Mouse (Mus musculus) olfactory bulb, adult 2 months (tissue): ENCODE results near the gene Polm. TPM values are rescaled to one million over a fixed set of nuclear protein-coding genes. Genes with fewer than 3 reads are reported as not detected.

Source experiments
- H3K27ac ChIP-seq: fragments of 200-500 bp; 2 replicates; pipeline ENCODE4 v1.5.1; 2012; ENCODE audit warnings: low read depth, low read length; ENCODE audit not compliant: insufficient read depth
- H3K4me1 ChIP-seq: fragments of 200-500 bp; 2 replicates; pipeline ENCODE4 v1.6.1; 2012; ENCODE audit warnings: low read length; ENCODE audit not compliant: control insufficient read depth, insufficient read depth
- H3K4me3 ChIP-seq: fragments of 200-500 bp; 2 replicates; pipeline ENCODE4 v1.5.1; 2012; ENCODE audit warnings: mild to moderate bottlenecking, low read depth, low read length, moderate library complexity; ENCODE audit not compliant: insufficient read depth
- CTCF ChIP-seq: fragments of 200-500 bp; IDR thresholded peaks from 2 replicates; pipeline ENCODE4 v1.5.1; 2012; ENCODE audit warnings: low read depth, mild to moderate bottlenecking, low read length, moderate library complexity; ENCODE audit not compliant: insufficient read depth
- POLR2A ChIP-seq: fragments of 200-500 bp; IDR thresholded peaks from 2 replicates; pipeline ENCODE4 v1.6.1; 2012; ENCODE audit warnings: mild to moderate bottlenecking, low read depth, low read length, moderate library complexity; ENCODE audit not compliant: insufficient read depth
- WGBS: fragments of 180-500 bp; shearing (Covaris S2); methylation state at CpG from one replicate; pipeline ENCODE4 v1.1.7; 2018; 5-methylcytosine and 5-hydroxymethylcytosine counted together
- polyA plus RNA-seq: library from polyadenylated mRNA; stranded (reverse); fragments of >200 nt; gene quantifications from 2 replicates; pipeline ENCODE4 v1.2.4, GENCODE M21; 2012; ENCODE audit warnings: low replicate concordance; ENCODE audit not compliant: missing spikeins, insufficient read depth, insufficient read length

The Polm gene
- not detected in 2 replicates for polyA plus RNA-seq

- H3K4me3 ChIP-seq, result peak within 1 kb of the TSS; percentile 54
- under 1% methylated on average over 63 of the region's 63 CpGs for WGBS
- H3K4me1 ChIP-seq, result peaks cover 27% of the 10 kb centered on the region
- peak; percentile 41; the same call in 1 of the 2 replicates for TF ChIP-seq POLR2A
- TF ChIP-seq CTCF, result 0 out of 2 replicates have a peak, but pooled peaks have one; percentile 15
- 0 out of 2 replicates have a peak within 1 kb of the TSS, but pooled peaks have one; percentile 4 for H3K27ac ChIP-seq
These were observed at the start of gene Polm for GRCm38 (mm10) chr11:5837251-5838246. Gene Polm (minus strand): TSS chr11:5838016.

- H3K4me1 ChIP-seq, result 0 out of 2 replicates have a peak, but pooled peaks cover 2% of the 10 kb centered on the region
- TF ChIP-seq POLR2A (no peak), CTCF (no peak)
- 53% methylated on average over 5 of the region's 5 CpGs for WGBS
- no peak overlapping the region for H3K27ac ChIP-seq
- no peak overlapping the region for H3K4me3 ChIP-seq
These were observed 49.4 kb upstream of the Polm start for GRCm38 (mm10) chr11:5887250-5887649.

- TF ChIP-seq POLR2A (no peak), CTCF (peak; percentile 46; the same call in 1 of the 2 replicates)
- H3K4me1 ChIP-seq, result 0 out of 2 replicates have a peak, but pooled peaks cover 2% of the 10 kb centered on the region
- 17% methylated on average over 9 of the region's 9 CpGs for WGBS
- no peak overlapping the region for H3K4me3 ChIP-seq
- no peak overlapping the region for H3K27ac ChIP-seq
These were observed 48.4 kb upstream of the Polm start for GRCm38 (mm10) chr11:5886187-5886586.

GRCm38 (mm10) chr11:5882518-5882917, 44.7 kb upstream of the Polm start:
- H3K4me3 ChIP-seq, result no peak overlapping the region
- WGBS, result 82% methylated on average over 8 of the region's 8 CpGs
- no peak overlapping the region for H3K27ac ChIP-seq
- TF ChIP-seq CTCF (no peak), POLR2A (no peak)
- H3K4me1 ChIP-seq, result 0 out of 2 replicates have a peak, but pooled peaks cover 2% of the 10 kb centered on the region

GRCm38 (mm10) chr11:5879905-5880304, 42.1 kb upstream of the Polm start:
- Histone ChIP-seq H3K4me1 (peaks cover 10% of the 10 kb centered on the region), H3K4me3 (no peak overlapping the region), H3K27ac (no peak overlapping the region)
- 46% methylated on average over 5 of the region's 5 CpGs for WGBS
- TF ChIP-seq POLR2A (no peak), CTCF (0 out of 2 replicates have a peak, but pooled peaks have one; percentile 39)

GRCm38 (mm10) chr11:5878661-5879060, 40.8 kb upstream of the Polm start:
- Histone ChIP-seq H3K4me3 (peak overlapping the region; percentile 32), H3K4me1 (peaks cover 10% of the 10 kb centered on the region), H3K27ac (peak overlapping the region; percentile 40)
- TF ChIP-seq POLR2A (no peak), CTCF (no peak)
- WGBS, result 15% methylated on average over 8 of the region's 8 CpGs

- peak within 1 kb of the TSS; percentile 40 for H3K27ac ChIP-seq
- TF ChIP-seq CTCF (no peak), POLR2A (peak; percentile 74)
- peaks cover 10% of the 10 kb centered on the region for H3K4me1 ChIP-seq
- WGBS, result under 1% methylated on average over 52 of the region's 52 CpGs
- peak within 1 kb of the TSS; percentile 74 for H3K4me3 ChIP-seq
These were observed 40.2 kb upstream of the Polm start, which contains the start of gene Pold2 for GRCm38 (mm10) chr11:5877921-5878526. Gene Pold2 (minus strand): TSS chr11:5878292.

- WGBS, result 1% methylated on average over 5 of the region's 5 CpGs
- peak overlapping the region; percentile 74; the same call in 1 of the 2 replicates for H3K4me3 ChIP-seq
- peaks cover 10% of the 10 kb centered on the region for H3K4me1 ChIP-seq
- TF ChIP-seq POLR2A (no peak), CTCF (no peak)
- H3K27ac ChIP-seq, result no peak overlapping the region
These were observed 39.6 kb upstream of the Polm start for GRCm38 (mm10) chr11:5877421-5877820.

- Histone ChIP-seq H3K4me1 (peaks cover 10% of the 10 kb centered on the region), H3K4me3 (no peak overlapping the region), H3K27ac (no peak overlapping the region)
- TF ChIP-seq CTCF (no peak), POLR2A (no peak)
- 96% methylated on average over 9 of the region's 9 CpGs for WGBS
These were observed 35.4 kb upstream of the Polm start for GRCm38 (mm10) chr11:5873192-5873591.
